Mouse (Mus musculus) olfactory bulb, adult 2 months (tissue): ENCODE data around the gene Ncapd3.

ENCODE experiments used
- CTCF ChIP-seq: fragments of 200-500 bp; IDR thresholded peaks from 2 replicates; pipeline ENCODE4 v1.5.1; 2012; ENCODE audit warnings: low read depth, mild to moderate bottlenecking, low read length, moderate library complexity; ENCODE audit not compliant: insufficient read depth
- POLR2A ChIP-seq: fragments of 200-500 bp; IDR thresholded peaks from 2 replicates; pipeline ENCODE4 v1.6.1; 2012; ENCODE audit warnings: mild to moderate bottlenecking, low read depth, low read length, moderate library complexity; ENCODE audit not compliant: insufficient read depth

GRCm38 (mm10) chr9:27075812-27076211 is 45.8 kb downstream of the Ncapd3 start:
- TF ChIP-seq POLR2A = no peak
- TF ChIP-seq CTCF = no peak
